Mouse (Mus musculus): ENCODE data around the gene Bbs9. TPM values are rescaled to one million over a fixed set of nuclear protein-coding genes. Genes with fewer than 3 reads are reported as not detected.

The Bbs9 gene
- total RNA-seq, 2 experiments from 2014 or later = 24.6 to 28.3 TPM

- no peak for DNase-seq (ENCODE audit: low spot score in 2 of 2)
- intact Hi-C loops (cut with DNase I) = loop anchor here (10.0 kb wide), 3 partner anchors 303 to 543 kb away; no protein-coding TSS in a partner anchor
These were observed 235.8 kb downstream of the Bbs9 start for GRCm38 (mm10) chr9:22711339-22711738.

- intact Hi-C loops (cut with DNase I) = loop anchor here (10.0 kb wide), 3 partner anchors 302 to 542 kb away; no protein-coding TSS in a partner anchor
- DNase-seq (ENCODE audit: low spot score in 2 of 2) = no peak
These were observed 237.2 kb downstream of the Bbs9 start for GRCm38 (mm10) chr9:22712743-22713142.

- peak; percentile 15 to 50 for DNase-seq (ENCODE audit: low spot score in 2 of 2)
- intact Hi-C loops (cut with DNase I) = loop anchor here (10.0 kb wide), 3 partner anchors 302 to 542 kb away; no protein-coding TSS in a partner anchor
These were observed 237.8 kb downstream of the Bbs9 start for GRCm38 (mm10) chr9:22713286-22713685.

- intact Hi-C loops (cut with DNase I) = loop anchor here (10.0 kb wide), 3 partner anchors 297 to 537 kb away; no protein-coding TSS in a partner anchor
- no peak for DNase-seq (ENCODE audit: low spot score in 2 of 2)
These were observed 242.1 kb downstream of the Bbs9 start for GRCm38 (mm10) chr9:22717583-22717982.

GRCm38 (mm10) chr9:22718174-22718823 is 242.8 kb downstream of the Bbs9 start:
- intact Hi-C loops (cut with DNase I) = loop anchor here (10.0 kb wide), 3 partner anchors 297 to 537 kb away; no protein-coding TSS in a partner anchor
- DNase-seq (ENCODE audit: low spot score in 2 of 2) = no peak

DNA sequence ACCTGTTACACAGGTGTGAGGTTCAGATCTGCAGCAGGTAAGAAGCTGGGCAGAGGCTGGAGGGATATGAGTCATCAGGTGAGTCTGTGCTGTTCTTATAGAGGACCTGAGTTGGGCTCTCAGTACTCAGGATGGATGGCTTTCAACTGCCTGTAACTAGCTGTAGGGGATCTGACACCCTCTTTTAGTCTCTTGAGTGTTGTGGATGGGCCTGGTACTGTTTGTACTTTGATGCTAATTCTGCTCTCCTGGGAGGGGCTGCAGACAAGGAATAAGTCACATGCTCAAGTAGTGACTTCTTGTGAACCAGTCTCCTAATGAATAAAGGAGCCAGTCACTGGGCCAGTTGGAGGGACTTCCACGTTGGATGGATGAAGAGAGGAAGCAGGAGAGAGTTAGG is 257.1 kb downstream of the Bbs9 start:
- intact Hi-C loops (cut with DNase I) = no loop called here
- no peak for DNase-seq (ENCODE audit: low spot score in 2 of 2)

GRCm38 (mm10) chr9:22734954-22735353 is 259.4 kb downstream of the Bbs9 start:
- no peak for DNase-seq (ENCODE audit: low spot score in 2 of 2)
- intact Hi-C loops (cut with DNase I) = no loop called here

DNA sequence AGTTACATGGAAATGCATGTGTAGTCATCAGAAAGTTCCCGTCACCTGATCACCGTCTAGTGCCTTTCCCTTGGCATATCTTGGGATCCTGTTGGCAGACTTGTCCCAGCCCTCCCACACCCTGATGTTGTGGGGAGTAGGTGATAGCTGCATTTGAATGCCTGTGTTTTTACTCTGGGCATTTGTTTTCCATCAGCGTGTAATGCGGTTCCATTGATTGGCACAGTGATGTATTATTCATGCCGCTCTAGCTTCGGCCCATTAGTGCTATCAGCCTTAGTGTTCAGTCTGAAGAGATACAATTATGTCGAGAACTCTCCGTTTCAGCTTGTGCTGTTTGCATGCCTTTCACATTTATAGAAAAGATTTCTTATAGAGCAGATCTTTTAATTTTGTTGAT is 259.9 kb downstream of the Bbs9 start:
- peak in 1 of 2 experiments; percentile 22 for DNase-seq (ENCODE audit: low spot score in 2 of 2)
- intact Hi-C loops (cut with DNase I) = no loop called here

GRCm38 (mm10) chr9:22737893-22738292 is 262.4 kb downstream of the Bbs9 start:
- no peak for DNase-seq (ENCODE audit: low spot score in 2 of 2)
- intact Hi-C loops (cut with DNase I) = no loop called here

DNA sequence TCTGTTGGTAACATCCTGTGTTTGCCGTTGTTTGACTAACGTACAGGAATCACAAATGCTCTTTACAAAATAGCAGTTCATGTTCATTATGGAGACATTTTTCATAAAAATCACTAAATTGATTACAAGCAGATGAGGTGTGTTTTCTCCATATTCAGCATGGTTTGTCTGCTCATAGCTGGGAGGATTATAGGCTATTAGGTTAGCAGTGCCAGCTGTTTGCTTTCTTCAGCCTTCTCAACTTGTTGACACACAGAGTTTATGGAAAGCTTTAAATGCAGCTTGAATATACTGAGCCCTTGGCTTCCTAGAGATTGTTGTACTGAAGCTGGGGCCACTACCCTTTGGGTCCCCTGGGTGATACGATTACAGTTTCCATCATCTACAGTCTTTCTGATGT is 263.3 kb downstream of the Bbs9 start:
- intact Hi-C loops (cut with DNase I) = no loop called here
- no peak for DNase-seq (ENCODE audit: low spot score in 2 of 2)

DNA sequence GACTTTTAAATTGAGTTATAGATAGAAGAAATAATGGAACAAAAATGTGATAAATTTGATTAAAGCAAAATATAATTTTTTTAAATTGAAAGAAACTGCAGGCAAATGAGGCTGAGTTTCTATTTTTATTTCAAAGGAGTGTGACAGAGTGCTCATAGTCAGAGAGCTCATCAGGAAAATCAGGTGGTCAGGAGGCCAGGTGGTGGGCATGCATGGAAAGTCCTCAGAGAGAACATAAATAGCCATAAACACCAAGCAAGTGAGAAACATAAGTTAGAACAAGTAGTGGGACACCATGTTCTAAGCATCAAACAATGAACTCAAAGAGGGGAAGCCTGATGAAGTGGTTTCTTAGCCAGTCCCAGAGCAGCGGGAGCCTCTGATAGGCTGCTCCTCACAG is 266.5 kb downstream of the Bbs9 start:
- DNase-seq (ENCODE audit: low spot score in 2 of 2) = no peak
- intact Hi-C loops (cut with DNase I) = no loop called here

GRCm38 (mm10) chr9:22748617-22749016 is 273.1 kb downstream of the Bbs9 start:
- intact Hi-C loops (cut with DNase I) = no loop called here
- DNase-seq (ENCODE audit: low spot score in 2 of 2) = no peak

DNA sequence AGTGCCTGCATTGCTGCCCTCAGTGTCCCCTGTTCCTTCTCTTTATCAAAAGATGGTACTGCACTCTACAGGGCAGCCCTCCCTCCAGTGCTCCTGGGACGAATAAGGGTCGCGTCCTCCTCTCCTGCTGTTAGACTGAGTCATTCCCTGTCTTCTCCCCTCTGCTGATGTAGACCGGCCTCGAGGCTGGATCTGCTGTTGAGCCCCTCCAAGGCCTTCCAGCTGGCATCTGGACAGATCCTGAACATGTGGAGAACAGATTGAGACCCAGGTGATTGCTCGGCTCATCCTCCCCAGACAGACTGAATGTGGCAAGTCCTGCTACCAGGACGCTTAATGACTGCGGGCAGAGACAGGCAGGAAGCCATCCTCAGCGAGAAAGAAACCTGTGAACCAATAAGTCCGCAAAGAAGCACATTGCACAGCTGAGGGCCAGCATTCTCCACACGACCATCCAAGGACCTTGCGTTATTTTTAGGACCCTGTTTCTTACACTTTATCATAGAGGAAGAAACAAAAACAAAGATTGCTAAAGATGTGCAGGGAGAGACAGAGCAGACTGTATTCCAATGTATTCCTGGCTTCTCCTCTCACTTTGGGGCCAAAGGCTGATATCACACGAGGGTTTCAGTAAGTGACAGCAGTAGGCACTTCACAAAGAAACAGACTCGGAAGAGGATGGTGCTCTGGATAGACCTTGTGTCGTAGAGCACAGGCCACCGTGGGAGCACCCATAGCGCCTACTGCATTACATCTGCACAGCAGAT is 275.4 kb downstream of the Bbs9 start:
- DNase-seq (ENCODE audit: low spot score in 2 of 2) = no peak
- intact Hi-C loops (cut with DNase I) = loop anchor here (5.0 kb wide), 1 partner anchor 261 kb away; no protein-coding TSS in a partner anchor

DNA sequence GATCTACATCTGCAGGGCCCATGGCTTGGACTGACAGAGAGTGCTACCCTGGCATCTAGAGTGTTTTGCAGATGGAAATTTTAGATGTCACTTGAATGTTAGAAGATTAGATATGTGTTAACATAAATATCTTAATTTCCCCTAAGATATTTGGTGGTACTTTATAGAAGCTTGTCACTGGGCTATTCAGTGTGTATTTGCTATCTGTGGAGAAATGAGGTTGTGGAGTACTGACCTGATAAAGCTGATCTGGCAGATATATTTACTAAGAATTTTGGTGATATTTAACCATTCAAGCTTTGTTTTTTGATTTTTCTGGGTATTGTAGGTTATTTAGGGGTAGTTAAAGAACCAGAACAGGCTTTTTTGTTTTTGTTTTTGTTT is 276.0 kb downstream of the Bbs9 start:
- no peak for DNase-seq (ENCODE audit: low spot score in 2 of 2)
- intact Hi-C loops (cut with DNase I) = loop anchor here (5.0 kb wide), 1 partner anchor 261 kb away; no protein-coding TSS in a partner anchor

- intact Hi-C loops (cut with DNase I) = loop anchor here (5.0 kb wide), 1 partner anchor 258 kb away; no protein-coding TSS in a partner anchor
- DNase-seq (ENCODE audit: low spot score in 2 of 2) = no peak
These were observed 278.7 kb downstream of the Bbs9 start for GRCm38 (mm10) chr9:22754081-22754672.

DNA sequence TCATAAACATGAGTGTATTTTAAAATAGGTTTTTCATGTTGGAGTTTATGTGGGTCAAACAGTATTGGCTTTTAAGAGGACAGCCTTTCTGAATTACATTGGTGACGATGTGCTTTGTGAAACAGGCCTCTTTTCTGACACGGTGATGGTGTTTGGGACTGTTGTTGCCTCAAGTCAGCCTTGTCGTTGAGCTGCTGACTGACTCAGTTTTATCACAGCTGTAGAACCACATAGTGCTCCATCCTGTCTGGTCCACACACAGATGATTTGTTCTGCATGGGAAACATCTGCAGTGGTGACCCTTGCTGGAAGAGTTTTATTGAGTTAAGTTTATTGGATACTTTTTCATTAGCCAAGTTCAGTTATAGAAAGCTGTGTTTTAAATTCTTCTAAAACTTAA is 283.0 kb downstream of the Bbs9 start:
- intact Hi-C loops (cut with DNase I) = no loop called here
- DNase-seq (ENCODE audit: low spot score in 2 of 2) = no peak

- intact Hi-C loops (cut with DNase I) = no loop called here
- no peak for DNase-seq (ENCODE audit: low spot score in 2 of 2)
These were observed 283.7 kb downstream of the Bbs9 start for GRCm38 (mm10) chr9:22759241-22759640.

GRCm38 (mm10) chr9:22760376-22760775 is 284.9 kb downstream of the Bbs9 start:
- DNase-seq (ENCODE audit: low spot score in 2 of 2) = no peak
- intact Hi-C loops (cut with DNase I) = no loop called here

DNA sequence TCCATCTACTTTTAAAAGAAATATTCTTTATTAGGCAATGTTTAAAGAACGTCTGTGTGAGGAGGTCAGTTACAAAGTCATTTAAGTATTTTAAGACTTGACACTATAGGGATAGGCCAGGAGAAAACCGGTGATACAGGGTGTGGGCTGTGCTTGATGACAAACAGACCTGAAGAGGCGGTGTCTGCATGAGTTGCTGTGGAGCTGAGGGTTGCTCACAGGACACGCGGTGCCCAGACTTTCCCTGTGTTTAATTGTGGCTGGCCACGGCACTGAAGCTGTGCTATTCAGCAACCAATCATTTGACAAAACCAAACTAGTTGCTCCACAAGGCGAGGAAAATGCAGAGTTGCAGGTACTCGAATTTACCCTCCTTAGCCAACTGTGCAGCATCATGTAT is 286.0 kb downstream of the Bbs9 start:
- intact Hi-C loops (cut with DNase I) = no loop called here
- no peak for DNase-seq (ENCODE audit: low spot score in 2 of 2)

GRCm38 (mm10) chr9:22765618-22766220 is 290.2 kb downstream of the Bbs9 start:
- intact Hi-C loops (cut with DNase I) = no loop called here
- no peak for DNase-seq (ENCODE audit: low spot score in 2 of 2)
